ENCODE assay signal across 29 mouse cellular contexts in genomic region chr8:30940901-30941300, GRCm38 (mm10).
DNase-seq lines count a peak whose midpoint lies in the region; ATAC-seq lines count a peak whose summit lies in the region.
"Had no signal": no experiment of that assay in that cellular context is flagged by ENCODE, and none has a peak within 500 bp of the region (broad histone marks: within the 10 kb centered on the region; RNA-seq: fewer than 3 reads in every experiment).

No protein-coding gene starts in this region.

- 39% methylated on average over 4 of the region's 4 CpGs for WGBS in heart, embryonic 11.5 days (ENCODE audit: insufficient replicate concordance)
- 38% methylated on average over 4 of the region's 4 CpGs for WGBS in limb, embryonic 10.5 days

- H3K9ac ChIP-seq in heart, embryonic 11.5 days (ENCODE audit: low read depth, low read length) = no peak overlapping the region
- H3K9ac ChIP-seq: forebrain, embryonic 15.5 days; heart, embryonic 12.5 days; hindbrain, embryonic 13.5 days; lung, embryonic 15.5 days; neural tube, embryonic 12.5 days; stomach, embryonic 15.5 days had no signal

- H3K9me3 ChIP-seq in heart, embryonic 11.5 days (replicated peaks; ENCODE audit: control insufficient read depth, low read length) = no peaks in the 10 kb centered on the region
- H3K9me3 ChIP-seq in limb, embryonic 10.5 days (replicated peaks) = no peaks in the 10 kb centered on the region
- H3K9me3 ChIP-seq: forebrain, embryonic 15.5 days; heart, embryonic 12.5 days; hindbrain, embryonic 13.5 days; lung, embryonic 15.5 days; neural tube, embryonic 12.5 days; stomach, embryonic 15.5 days had no signal

- H3K4me3 ChIP-seq in heart, embryonic 11.5 days (ENCODE audit: low read depth, low read length) = no peak overlapping the region
- H3K4me3 ChIP-seq in limb, embryonic 10.5 days = no peak overlapping the region
- H3K4me3 ChIP-seq: forebrain, embryonic 15.5 days; heart, embryonic 12.5 days; hindbrain, embryonic 13.5 days; left cerebral cortex, adult 2 months; lung, embryonic 15.5 days; neural tube, embryonic 12.5 days; stomach, embryonic 15.5 days had no signal

- no peaks in the 10 kb centered on the region for H3K27me3 ChIP-seq in heart, embryonic 11.5 days (ENCODE audit: control insufficient read depth, insufficient read depth, low read length)
- no peaks in the 10 kb centered on the region for H3K27me3 ChIP-seq in limb, embryonic 10.5 days (ENCODE audit: low read depth, poor library complexity, severe bottlenecking)
- H3K27me3 ChIP-seq: forebrain, embryonic 15.5 days; heart, embryonic 12.5 days; hindbrain, embryonic 13.5 days; lung, embryonic 15.5 days; neural tube, embryonic 12.5 days; stomach, embryonic 15.5 days had no signal

- H3K27ac ChIP-seq in heart, embryonic 11.5 days (ENCODE audit: low read depth, low read length) = no peak overlapping the region
- H3K27ac ChIP-seq in limb, embryonic 10.5 days = peak overlapping the region; percentile 46; the same call in 1 of the 2 replicates
- H3K27ac ChIP-seq: forebrain, embryonic 15.5 days; hindbrain, embryonic 13.5 days; left cerebral cortex, adult 2 months; lung, embryonic 15.5 days; neural tube, embryonic 12.5 days; stomach, embryonic 15.5 days had no signal

- no peaks in the 10 kb centered on the region for H3K4me1 ChIP-seq in heart, embryonic 11.5 days (ENCODE audit: control insufficient read depth, insufficient read depth, low read length)
- H3K4me1 ChIP-seq in limb, embryonic 10.5 days = peaks cover 11% of the 10 kb centered on the region
- H3K4me1 ChIP-seq: forebrain, embryonic 15.5 days; heart, embryonic 12.5 days; hindbrain, embryonic 13.5 days; lung, embryonic 15.5 days; neural tube, embryonic 12.5 days; stomach, embryonic 15.5 days had no signal

- no peak overlapping the region for H3K4me2 ChIP-seq in heart, embryonic 11.5 days
- H3K4me2 ChIP-seq: forebrain, embryonic 15.5 days; heart, embryonic 12.5 days; hindbrain, embryonic 13.5 days; lung, embryonic 15.5 days; midbrain, embryonic 11.5 days; neural tube, embryonic 12.5 days; stomach, embryonic 15.5 days had no signal

- DNase-seq in heart, adult 11 months = peak; percentile 7
- peak; percentile 2 for DNase-seq in kidney, postnatal 14 days
- no peak for DNase-seq in kidney, adult 9 months
- DNase-seq in Muller cell, postnatal 12 days (ENCODE audit: inconsistent ontology term) = peak; percentile 83
- DNase-seq in limb, embryonic 10.5 days (ENCODE audit: low spot score) = no peak
- no peak for DNase-seq in layer of hippocampus, adult 8-10 months (ENCODE audit: low spot score in 2 of 2)
- no peak for DNase-seq in lung, postnatal 25 days (ENCODE audit: low spot score)
- DNase-seq: adrenal gland, postnatal 25 days; cerebellum, adult 11-12 months; cerebellum, adult 9-11 months; embryo, embryonic 11 days; gastrocnemius, postnatal 25 days; heart, adult 18-20 months; heart, postnatal 4 days; liver; lung, postnatal 36 days; right cerebral cortex, postnatal 25 days had no signal

- no peak for ATAC-seq in heart, embryonic 11.5 days (replicated peaks; ENCODE audit: insufficient number of reproducible peaks, low FRiP score, low TSS enrichment)
- ATAC-seq: forebrain, embryonic 15.5 days; intestine, embryonic 16.5 days; midbrain, embryonic 16.5 days had no signal

- no peaks in the 10 kb centered on the region for H3K36me3 ChIP-seq in heart, embryonic 11.5 days (ENCODE audit: control insufficient read depth, insufficient read depth, low read length)
- H3K36me3 ChIP-seq in limb, embryonic 10.5 days = no peaks in the 10 kb centered on the region
- H3K36me3 ChIP-seq: forebrain, embryonic 15.5 days; G1E; heart, embryonic 12.5 days; hindbrain, embryonic 13.5 days; lung, embryonic 15.5 days; neural tube, embryonic 12.5 days; stomach, embryonic 15.5 days had no signal

Comparison
In these comparisons a context has a peak if more than half of its experiments do, and no peak if none do; other contexts are left out.
1. DNase-seq: peak in heart, adult 11 months (single experiment), kidney, postnatal 14 days (single experiment) and Muller cell, postnatal 12 days (single experiment); none in kidney, adult 9 months (single experiment), limb, embryonic 10.5 days (single experiment), layer of hippocampus, adult 8-10 months (0 of 2) and lung, postnatal 25 days (single experiment).